Mouse (Mus musculus): ENCODE measurements around the gene Nfkbid. TPM values are rescaled to one million over a fixed set of nuclear protein-coding genes. Genes with fewer than 3 reads are reported as not detected.
"Not testable (repeated sequence)": the region's sequence is repeated elsewhere in the genome, so short reads cannot be mapped to it uniquely, and the experiment has no call there.

The Nfkbid gene
- polyA plus RNA-seq, 1 experiment, result 3.1 TPM

GRCm38 (mm10) chr7:30463568-30463967 lies 42.0 kb downstream of the Nfkbid start:
- no peak for TF ChIP-seq CTCF (conservative IDR thresholded peaks at IDR 0.05; ENCODE audit: insufficient read depth, insufficient read length, low read depth, low read length)
- no peak for TF ChIP-seq POLR2A (IDR thresholded peaks at IDR 0.05; ENCODE audit: low read depth, low read length)
- DNase-seq, result no peak
- Histone ChIP-seq H3K4me3 (ENCODE audit: insufficient read depth, low read depth, low read length) (no peak overlapping the region), H3K27me3 (replicated peaks; ENCODE audit: control insufficient read depth, insufficient read depth, low read length) (no peaks in the 10 kb centered on the region), H3K36me3 (ENCODE audit: control insufficient read depth, insufficient read depth, low read length) (no peaks in the 10 kb centered on the region), H3K27ac (ENCODE audit: insufficient read depth, low read depth, low read length) (no peak overlapping the region), H3K4me1 (ENCODE audit: control insufficient read depth, insufficient read depth, low read length) (no peaks in the 10 kb centered on the region)
- 32% methylated on average over 7 of the region's 7 CpGs for WGBS

DNA sequence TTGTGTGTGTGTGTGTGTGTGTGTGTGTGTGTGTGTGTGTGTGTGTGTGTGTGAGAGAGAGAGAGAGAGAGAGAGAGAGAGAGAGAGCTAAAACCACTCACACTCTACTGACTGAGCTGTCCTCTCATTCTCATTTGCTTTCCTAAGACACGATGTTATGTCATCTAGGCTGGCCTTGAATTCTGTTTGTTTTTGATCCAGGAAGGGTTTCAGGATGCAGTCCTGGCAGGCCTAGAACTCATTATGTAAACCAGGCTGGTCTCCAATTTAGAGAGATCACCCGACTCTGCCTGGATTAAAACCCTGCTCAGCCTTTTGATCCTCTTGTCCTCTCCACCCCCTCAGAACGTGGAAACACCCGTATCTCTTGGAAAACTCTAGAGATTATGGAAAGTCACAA lies 42.5 kb downstream of the Nfkbid start:
- 37% methylated on average over 4 of the region's 4 CpGs for whole genome bisulfite sequencing
- Histone ChIP-seq H3K27ac (ENCODE audit: insufficient read depth, low read depth, low read length) (no peak overlapping the region), H3K27me3 (replicated peaks; ENCODE audit: control insufficient read depth, insufficient read depth, low read length) (no peaks in the 10 kb centered on the region), H3K4me1 (ENCODE audit: control insufficient read depth, insufficient read depth, low read length) (no peaks in the 10 kb centered on the region), H3K36me3 (ENCODE audit: control insufficient read depth, insufficient read depth, low read length) (no peaks in the 10 kb centered on the region), H3K4me3 (ENCODE audit: insufficient read depth, low read depth, low read length) (no peak overlapping the region)
- TF ChIP-seq POLR2A (IDR thresholded peaks at IDR 0.05; ENCODE audit: low read depth, low read length) (no peak), CTCF (conservative IDR thresholded peaks at IDR 0.05; ENCODE audit: insufficient read depth, insufficient read length, low read depth, low read length) (no peak)
- no peak for DNase-seq

- TF ChIP-seq CTCF (conservative IDR thresholded peaks at IDR 0.05; ENCODE audit: insufficient read depth, insufficient read length, low read depth, low read length) (no peak), POLR2A (IDR thresholded peaks at IDR 0.05; ENCODE audit: low read depth, low read length) (no peak)
- Histone ChIP-seq H3K27ac (ENCODE audit: insufficient read depth, low read depth, low read length) (no peak overlapping the region), H3K36me3 (ENCODE audit: control insufficient read depth, insufficient read depth, low read length) (no peaks in the 10 kb centered on the region), H3K4me1 (ENCODE audit: control insufficient read depth, insufficient read depth, low read length) (no peaks in the 10 kb centered on the region), H3K27me3 (replicated peaks; ENCODE audit: control insufficient read depth, insufficient read depth, low read length) (no peaks in the 10 kb centered on the region), H3K4me3 (ENCODE audit: insufficient read depth, low read depth, low read length) (no peak overlapping the region)
- 26% methylated on average over 6 of the region's 6 CpGs for WGBS
- no peak for DNase-seq
Observed at GRCm38 (mm10) chr7:30464816-30465300, 43.3 kb downstream of the Nfkbid start.

- peak; percentile 42 for DNase-seq
- H3K36me3 ChIP-seq (ENCODE audit: control insufficient read depth, insufficient read depth, low read length), result no peaks in the 10 kb centered on the region
- 45% methylated on average over 5 of the region's 5 CpGs for WGBS
Observed at GRCm38 (mm10) chr7:30472411-30472810, 50.9 kb downstream of the Nfkbid start.

GRCm38 (mm10) chr7:30474999-30475398 lies 53.5 kb downstream of the Nfkbid start:
- Histone ChIP-seq H3K27me3 (replicated peaks; ENCODE audit: control insufficient read depth, insufficient read depth, low read length) (no peaks in the 10 kb centered on the region), H3K4me3 (ENCODE audit: insufficient read depth, low read depth, low read length) (no peak overlapping the region), H3K36me3 (ENCODE audit: control insufficient read depth, insufficient read depth, low read length) (no peaks in the 10 kb centered on the region), H3K27ac (ENCODE audit: insufficient read depth, low read depth, low read length) (no peak overlapping the region), H3K4me1 (ENCODE audit: control insufficient read depth, insufficient read depth, low read length) (no peaks in the 10 kb centered on the region)
- no peak for DNase-seq
- TF ChIP-seq CTCF (conservative IDR thresholded peaks at IDR 0.05; ENCODE audit: insufficient read depth, insufficient read length, low read depth, low read length), result no peak
- TF ChIP-seq POLR2A (IDR thresholded peaks at IDR 0.05; ENCODE audit: low read depth, low read length), result no peak
- 50% methylated on average over 4 of the region's 4 CpGs for WGBS

More at GRCm38 (mm10) chr7:30472411-30472810, 50.9 kb downstream of the Nfkbid start:
- no peaks in the 10 kb centered on the region for H3K4me1 ChIP-seq (ENCODE audit: control insufficient read depth, insufficient read depth, low read length)
- no peak overlapping the region for H3K27ac ChIP-seq (ENCODE audit: insufficient read depth, low read depth, low read length)
- TF ChIP-seq POLR2A (IDR thresholded peaks at IDR 0.05; ENCODE audit: low read depth, low read length) (no peak), CTCF (conservative IDR thresholded peaks at IDR 0.05; ENCODE audit: insufficient read depth, insufficient read length, low read depth, low read length) (peak; percentile 74)
- H3K27me3 ChIP-seq (replicated peaks; ENCODE audit: control insufficient read depth, insufficient read depth, low read length), result no peaks in the 10 kb centered on the region
- no peak overlapping the region for H3K4me3 ChIP-seq (ENCODE audit: insufficient read depth, low read depth, low read length)

DNA sequence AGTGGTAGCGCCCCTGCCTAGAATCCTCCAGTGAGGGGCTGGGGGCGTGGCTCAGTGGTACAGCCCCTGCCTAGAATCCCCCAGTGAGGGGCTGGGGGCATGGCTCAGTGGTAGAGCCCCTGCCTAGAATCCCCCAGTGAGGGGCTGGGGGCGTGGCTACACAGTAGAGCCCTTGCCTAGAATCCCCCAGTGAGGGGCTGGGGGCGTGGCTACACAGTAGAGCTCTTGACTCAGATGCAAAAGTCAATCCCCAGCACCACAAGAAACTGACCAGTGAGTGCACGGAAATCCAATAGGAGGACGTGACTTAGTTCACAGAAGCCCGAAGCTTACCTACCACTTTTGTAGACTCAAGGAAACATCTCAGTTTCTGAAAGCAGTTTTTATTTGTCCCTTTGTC lies 54.6 kb downstream of the Nfkbid start:
- H3K4me3 ChIP-seq (ENCODE audit: insufficient read depth, low read depth, low read length); H3K36me3 ChIP-seq (ENCODE audit: control insufficient read depth, insufficient read depth, low read length); H3K27me3 ChIP-seq (replicated peaks; ENCODE audit: control insufficient read depth, insufficient read depth, low read length); H3K27ac ChIP-seq (ENCODE audit: insufficient read depth, low read depth, low read length); H3K4me1 ChIP-seq (ENCODE audit: control insufficient read depth, insufficient read depth, low read length); DNase-seq: not testable (repeated sequence)
- whole genome bisulfite sequencing, result 86% methylated on average over 7 of the region's 7 CpGs

- TF ChIP-seq CTCF (conservative IDR thresholded peaks at IDR 0.05; ENCODE audit: insufficient read depth, insufficient read length, low read depth, low read length), result no peak
- no peak for TF ChIP-seq POLR2A (IDR thresholded peaks at IDR 0.05; ENCODE audit: low read depth, low read length)
- Histone ChIP-seq H3K4me1 (ENCODE audit: control insufficient read depth, insufficient read depth, low read length) (no peaks in the 10 kb centered on the region), H3K4me3 (ENCODE audit: insufficient read depth, low read depth, low read length) (no peak overlapping the region), H3K36me3 (ENCODE audit: control insufficient read depth, insufficient read depth, low read length) (no peaks in the 10 kb centered on the region), H3K27me3 (replicated peaks; ENCODE audit: control insufficient read depth, insufficient read depth, low read length) (no peaks in the 10 kb centered on the region), H3K27ac (ENCODE audit: insufficient read depth, low read depth, low read length) (no peak overlapping the region)
- 8% methylated on average over 30 of the region's 32 CpGs for WGBS
- no peak for DNase-seq
Observed at GRCm38 (mm10) chr7:30477415-30478381, 56.2 kb downstream of the Nfkbid start.

Other genes starting within 250 kb of the Nfkbid start
- gene Cox7a1, start 237.6 kb upstream of the Nfkbid start, polyA plus RNA-seq (2012; rRNA removed), result 76.0 and 141 TPM in 2 replicates
- gene Capns1, start 222.9 kb upstream of the Nfkbid start, polyA plus RNA-seq (2012; rRNA removed), result 724 and 781 TPM in 2 replicates
- 187 and 196 TPM in 2 replicates for gene Polr2i, start 189.8 kb upstream of the Nfkbid start, polyA plus RNA-seq (2012; rRNA removed)
- 51.8 and 72.2 TPM in 2 replicates for gene Tbcb, start 189.5 kb upstream of the Nfkbid start, polyA plus RNA-seq (2012; rRNA removed)
- gene Ovol3, start 186.0 kb upstream of the Nfkbid start, polyA plus RNA-seq (2012; rRNA removed), result 0.19 and 0.27 TPM in 2 replicates
- gene Thap8, start 141.6 kb upstream of the Nfkbid start, polyA plus RNA-seq (2012; rRNA removed), result 0.11 TPM in 1 of 2 replicates, not detected in the other
- 5.8 and 7.2 TPM in 2 replicates for gene Wdr62, start 141.3 kb upstream of the Nfkbid start, polyA plus RNA-seq (2012; rRNA removed)
- gene Clip3, start 130.0 kb upstream of the Nfkbid start, polyA plus RNA-seq (2012; rRNA removed), result 4.2 and 4.9 TPM in 2 replicates
- 99.0 and 122 TPM in 2 replicates for gene Alkbh6, start 113.0 kb upstream of the Nfkbid start, polyA plus RNA-seq (2012; rRNA removed)
- gene Syne4, start 106.9 kb upstream of the Nfkbid start, polyA plus RNA-seq (2012; rRNA removed), result 162 and 170 TPM in 2 replicates
- 0.42 and 1.1 TPM in 2 replicates for gene E130208F15Rik, start 100.0 kb upstream of the Nfkbid start, polyA plus RNA-seq (2012; rRNA removed)
- 26.4 and 27.3 TPM in 2 replicates for gene Sdhaf1, start 97.8 kb upstream of the Nfkbid start, polyA plus RNA-seq (2012; rRNA removed)
- 9.6 and 11.6 TPM in 2 replicates for gene Lrfn3, start 59.0 kb upstream of the Nfkbid start, polyA plus RNA-seq (2012; rRNA removed)
- gene Tyrobp, start 8.0 kb upstream of the Nfkbid start, polyA plus RNA-seq (2012; rRNA removed), result 51.3 and 83.0 TPM in 2 replicates
- gene Hcst, start 1.9 kb upstream of the Nfkbid start, polyA plus RNA-seq (2012; rRNA removed), result 3.7 and 12.0 TPM in 2 replicates
- 13.0 and 14.2 TPM in 2 replicates for gene Aplp1, start 23.8 kb downstream of the Nfkbid start, polyA plus RNA-seq (2012; rRNA removed)
- 0.30 and 0.33 TPM in 2 replicates for gene Kirrel2, start 36.0 kb downstream of the Nfkbid start, polyA plus RNA-seq (2012; rRNA removed)
- 39.9 and 41.1 TPM in 2 replicates for gene Nphs1, start 36.6 kb downstream of the Nfkbid start, polyA plus RNA-seq (2012; rRNA removed)
- 218 and 246 TPM in 2 replicates for gene Prodh2, start 71.9 kb downstream of the Nfkbid start, polyA plus RNA-seq (2012; rRNA removed)
- gene Arhgap33, start 113.3 kb downstream of the Nfkbid start, polyA plus RNA-seq (2012; rRNA removed), result 7.4 and 7.8 TPM in 2 replicates
- 21.6 and 50.4 TPM in 2 replicates for gene Hspb6, start 130.4 kb downstream of the Nfkbid start, polyA plus RNA-seq (2012; rRNA removed)
- gene Proser3, start 130.6 kb downstream of the Nfkbid start, polyA plus RNA-seq (2012; rRNA removed), result 7.1 and 8.5 TPM in 2 replicates
- gene Lin37, start 138.1 kb downstream of the Nfkbid start, polyA plus RNA-seq (2012; rRNA removed), result 29.0 and 33.8 TPM in 2 replicates
- 47.9 and 54.5 TPM in 2 replicates for gene U2af1l4, start 141.6 kb downstream of the Nfkbid start, polyA plus RNA-seq (2012; rRNA removed)
- 1.5 and 1.9 TPM in 2 replicates for gene Gm49396, start 141.6 kb downstream of the Nfkbid start, polyA plus RNA-seq (2012; rRNA removed)
- gene Psenen, start 141.9 kb downstream of the Nfkbid start, polyA plus RNA-seq (2012; rRNA removed), result 168 and 223 TPM in 2 replicates
- 5.2 and 5.4 TPM in 2 replicates for gene Igflr1, start 143.7 kb downstream of the Nfkbid start, polyA plus RNA-seq (2012; rRNA removed)
- 26.7 and 31.6 TPM in 2 replicates for gene Kmt2b, start 167.0 kb downstream of the Nfkbid start, polyA plus RNA-seq (2012; rRNA removed)
- 1.3 and 1.4 TPM in 2 replicates for gene Zbtb32, start 177.2 kb downstream of the Nfkbid start, polyA plus RNA-seq (2012; rRNA removed)
- 23.6 and 34.5 TPM in 2 replicates for gene Upk1a, start 191.1 kb downstream of the Nfkbid start, polyA plus RNA-seq (2012; rRNA removed)
- 1,228 and 1,575 TPM in 2 replicates for gene Cox6b1, start 204.4 kb downstream of the Nfkbid start, polyA plus RNA-seq (2012; rRNA removed)
- not detected in 2 replicates for gene Etv2, start 214.1 kb downstream of the Nfkbid start, polyA plus RNA-seq (2012; rRNA removed)
- 46.0 and 51.4 TPM in 2 replicates for gene Rbm42, start 228.6 kb downstream of the Nfkbid start, polyA plus RNA-seq (2012; rRNA removed)
- 8.9 and 9.1 TPM in 2 replicates for gene Haus5, start 243.3 kb downstream of the Nfkbid start, polyA plus RNA-seq (2012; rRNA removed)
- not detected in 2 replicates for gene Pmis2, start 249.9 kb downstream of the Nfkbid start, polyA plus RNA-seq (2012; rRNA removed)